Mouse (Mus musculus) liver, embryonic 14.5 days (tissue): ENCODE results near the gene Nipa1.

ENCODE experiments used
- CTCF ChIP-seq: IDR thresholded peaks from 2 replicates; pipeline ENCODE4 v1.5.1; 2016; ENCODE audit warnings: antibody characterized with exemption, low read depth, control low read depth
- EP300 ChIP-seq: IDR thresholded peaks from 2 replicates; pipeline ENCODE4 v1.6.1; 2016; ENCODE audit warnings: antibody characterized with exemption, low read depth

GRCm38 (mm10) chr7:56017761-56018160, 2.0 kb downstream of the Nipa1 start:
- no peak for TF ChIP-seq EP300
- TF ChIP-seq CTCF: no peak
